Mouse (Mus musculus): ENCODE data around the gene Lgr5.

Gene Lgr5

GRCm38 (mm10) chr10:115569712-115570491 lies 17.7 kb downstream of the Lgr5 start, which contains the start of gene A930009A15Rik:
A930009A15Rik (plus strand) TSS chr10:115569986.
- DNase-seq: no peak

- no peak for DNase-seq
These were observed 23.6 kb downstream of the Lgr5 start for GRCm38 (mm10) chr10:115563961-115564360.

DNA sequence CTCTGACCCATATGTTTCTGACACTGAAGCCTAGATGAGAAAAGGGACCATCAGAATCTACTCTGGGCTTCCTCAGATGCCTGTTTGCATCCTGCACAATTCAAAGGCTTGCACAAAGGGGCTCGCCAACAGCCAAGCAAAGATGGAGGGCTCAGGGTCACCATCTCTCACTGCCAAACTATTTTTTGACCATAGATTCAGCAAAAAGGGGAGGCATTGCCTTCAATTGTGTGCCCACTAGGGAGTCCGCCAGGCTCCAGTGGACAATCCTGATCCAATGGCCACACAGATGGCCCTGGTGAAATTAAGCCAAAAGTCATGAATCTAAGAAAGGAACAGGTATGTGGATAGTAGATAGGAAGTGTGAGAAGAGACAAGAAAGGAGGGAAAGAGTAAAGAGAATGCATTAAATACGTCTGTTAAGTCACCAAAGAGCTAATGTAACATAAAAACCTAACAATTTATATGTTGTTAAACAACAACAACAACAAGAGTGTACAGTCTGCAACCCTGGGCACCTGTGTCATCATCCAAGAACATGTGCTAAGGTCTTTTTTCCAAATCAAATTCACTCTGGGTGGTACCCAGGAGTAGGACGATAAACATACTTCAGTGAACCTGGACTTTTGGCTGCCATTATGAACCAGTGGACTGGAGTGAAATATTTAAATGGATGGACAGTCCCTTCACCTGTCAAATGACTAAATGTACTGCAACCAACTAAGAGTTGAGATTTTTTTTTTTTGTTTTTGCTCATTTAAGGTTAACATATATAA lies 24.5 kb downstream of the Lgr5 start:
- DNase-seq: no peak

DNA sequence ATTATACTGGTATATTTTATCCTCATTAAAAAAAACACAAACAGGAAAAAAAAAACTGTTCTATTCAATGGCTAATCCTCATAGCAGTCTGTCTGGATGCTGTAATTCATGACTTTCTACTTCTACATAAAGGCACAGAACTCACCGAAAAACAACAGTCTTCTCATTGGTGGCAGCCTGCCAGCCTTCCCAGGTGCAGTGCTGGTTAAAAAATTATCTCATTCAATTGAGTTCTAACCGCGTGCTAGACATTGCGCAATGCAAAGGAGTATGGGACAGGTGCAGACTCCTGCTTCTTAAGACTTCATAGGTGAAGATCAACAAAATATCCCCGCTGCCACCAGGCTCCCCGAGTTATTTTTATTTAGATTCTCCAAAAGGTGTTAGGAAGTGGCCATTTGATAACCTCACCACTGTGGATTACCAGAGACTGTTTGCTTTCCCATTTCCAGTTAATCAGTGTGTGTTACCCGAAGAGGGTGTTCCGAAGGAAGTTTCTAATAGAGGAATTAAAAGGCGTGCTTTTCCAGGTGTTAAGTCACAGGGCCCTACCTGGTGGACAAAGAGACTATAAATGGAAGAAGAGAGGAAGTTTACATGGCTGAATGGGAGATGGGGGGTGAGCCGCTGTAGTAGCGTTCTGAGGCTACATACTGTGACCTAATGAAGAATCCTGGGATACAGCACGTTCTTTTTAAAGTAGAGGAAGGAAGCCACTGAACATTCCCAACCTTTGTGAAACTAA lies 26.3 kb downstream of the Lgr5 start:
- DNase-seq: peak; percentile 53

DNA sequence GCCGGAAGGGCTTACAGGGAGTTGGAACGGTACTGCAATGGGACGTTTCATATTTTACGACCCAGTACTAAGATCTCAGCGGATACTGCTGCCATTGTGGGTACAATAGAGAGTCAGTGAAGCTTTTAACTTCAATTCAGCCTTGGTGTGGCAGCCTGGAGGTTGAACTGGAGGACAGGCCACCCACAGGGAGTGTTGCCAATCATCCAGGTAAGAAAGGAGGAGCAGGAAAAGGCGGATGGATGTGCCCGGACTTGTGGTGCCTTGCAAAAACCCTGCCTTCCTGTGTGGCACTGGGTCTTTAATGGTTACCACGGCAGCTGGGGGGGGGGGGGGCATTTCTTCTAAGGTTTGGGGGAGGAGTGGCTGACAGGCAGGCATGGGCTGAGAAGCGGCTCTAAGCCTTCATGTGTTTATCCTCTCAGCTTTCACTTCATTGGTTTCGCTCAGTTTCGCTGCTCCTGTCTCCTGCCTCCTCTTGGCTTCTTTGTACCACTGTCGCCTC lies 30.8 kb downstream of the Lgr5 start:
- no peak for DNase-seq

GRCm38 (mm10) chr10:115555191-115555765 lies 32.3 kb downstream of the Lgr5 start:
- no peak for DNase-seq

DNA sequence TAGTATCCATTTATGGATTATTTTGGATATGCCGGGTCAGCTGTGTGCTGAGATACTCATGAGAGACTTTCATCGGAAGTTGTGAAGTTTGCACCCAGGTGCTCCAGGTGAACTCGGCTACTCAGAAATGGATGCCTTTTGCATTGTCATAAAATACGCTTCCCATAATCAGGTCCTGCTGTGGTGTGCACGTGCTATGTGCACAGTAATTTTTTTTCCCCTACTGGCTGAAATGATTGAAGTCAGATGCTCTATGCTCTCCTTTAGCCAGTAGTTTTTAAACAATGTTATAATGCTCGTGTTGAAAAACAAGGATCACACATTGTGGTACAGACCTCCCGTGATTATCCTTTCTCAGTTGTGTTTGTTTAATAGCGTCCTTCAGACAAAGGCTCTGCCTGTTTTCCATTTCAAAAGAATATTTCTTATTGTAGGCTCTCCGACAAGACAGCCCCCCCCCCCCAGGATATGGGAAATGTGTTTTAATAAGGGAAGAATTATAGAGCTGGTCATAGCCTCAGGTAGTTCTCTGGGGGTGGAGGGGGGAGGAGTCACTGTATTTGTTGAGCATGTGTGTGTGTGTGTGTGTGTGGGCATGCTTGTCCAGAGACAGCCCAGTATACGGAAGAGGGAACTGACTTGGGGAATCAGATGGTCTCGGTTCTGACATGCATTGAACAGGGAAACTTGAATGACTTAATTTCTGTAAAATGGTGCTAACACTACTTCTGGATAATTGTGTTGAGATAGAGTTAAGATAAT lies 34.0 kb downstream of the Lgr5 start:
- no peak for DNase-seq

DNA sequence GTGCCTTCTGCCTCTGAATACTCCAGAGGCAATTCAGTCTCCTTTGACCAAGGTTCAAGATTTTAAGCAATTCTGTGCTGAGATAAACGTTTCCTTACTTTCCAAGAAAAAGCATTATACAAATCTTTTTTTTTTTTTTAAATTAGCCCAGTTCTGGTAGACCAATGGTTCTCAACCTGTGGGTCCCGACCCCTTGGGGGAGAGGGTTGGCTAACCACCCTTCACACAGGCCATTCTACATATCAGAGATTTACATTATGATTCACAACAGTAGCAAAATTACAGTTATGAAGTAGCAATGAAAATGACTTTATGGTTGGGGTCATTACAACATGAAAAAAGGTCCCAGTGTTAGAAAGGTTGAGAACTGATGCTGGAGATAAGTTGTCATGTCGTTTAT lies 36.5 kb downstream of the Lgr5 start:
- DNase-seq: no peak

- DNase-seq: no peak
These were observed 37.3 kb downstream of the Lgr5 start for GRCm38 (mm10) chr10:115550253-115550652.

- DNase-seq: no peak
These were observed 44.7 kb downstream of the Lgr5 start for GRCm38 (mm10) chr10:115542917-115543316.

DNA sequence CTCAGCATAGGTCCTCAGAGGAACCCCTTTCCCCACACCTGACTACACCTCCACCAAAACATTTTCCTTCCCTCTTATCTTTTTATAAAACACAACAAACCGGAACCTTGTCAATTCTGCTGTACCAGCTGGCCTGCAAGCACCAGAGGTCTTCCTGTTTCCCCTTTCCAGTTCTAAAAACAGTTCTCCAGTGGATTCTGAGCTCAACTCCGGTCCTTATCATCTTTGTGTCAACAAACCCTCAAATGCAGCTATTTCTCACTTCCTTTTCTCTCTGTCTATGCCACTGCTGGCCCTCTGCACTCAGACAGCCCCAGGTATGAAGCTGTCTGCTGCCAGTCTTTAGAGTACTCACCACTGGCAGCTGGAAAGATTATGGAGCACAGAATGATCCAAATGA lies 56.8 kb downstream of the Lgr5 start:
- DNase-seq: no peak

DNA sequence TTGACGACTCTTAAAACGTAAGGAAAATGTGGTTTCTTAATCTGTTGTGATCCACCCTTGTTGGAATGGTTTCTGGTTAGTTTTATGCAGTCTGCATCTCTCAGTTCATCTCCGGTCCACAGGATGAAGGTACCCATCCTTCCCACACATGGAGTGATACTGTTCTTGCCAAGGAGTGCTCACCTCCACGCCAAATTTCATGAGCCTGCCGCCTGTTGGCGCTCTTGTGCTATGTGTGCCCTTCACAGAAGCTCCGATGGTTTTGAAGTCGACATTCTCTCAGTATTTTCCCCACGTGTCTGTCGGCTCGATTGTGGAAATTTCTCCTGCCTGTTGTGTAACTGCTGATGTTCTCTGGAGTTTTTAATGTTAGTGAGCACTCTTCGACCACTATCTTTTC lies 57.8 kb downstream of the Lgr5 start:
- no peak for DNase-seq

DNA sequence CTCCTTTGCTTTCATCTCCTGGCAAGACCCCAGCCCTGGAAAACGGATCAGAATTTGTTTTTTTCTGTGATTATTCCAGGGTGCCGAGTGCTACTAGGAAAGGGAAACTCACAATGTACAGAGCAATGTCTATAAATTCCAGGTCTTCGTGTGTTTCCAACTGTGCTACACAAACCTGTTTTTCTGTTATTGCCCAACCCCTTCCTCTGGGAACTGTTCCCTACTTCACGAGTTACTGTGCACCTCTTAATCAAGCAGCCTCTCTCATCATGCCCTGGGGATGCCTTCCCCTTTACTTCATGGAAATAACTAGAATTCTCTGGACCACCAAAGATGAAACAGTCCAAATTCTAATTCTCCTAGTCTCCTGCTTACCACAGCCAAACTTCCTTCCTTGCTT lies 58.7 kb downstream of the Lgr5 start:
- DNase-seq: no peak

GRCm38 (mm10) chr10:115521081-115521451 lies 66.5 kb downstream of the Lgr5 start:
- no peak for DNase-seq

DNA sequence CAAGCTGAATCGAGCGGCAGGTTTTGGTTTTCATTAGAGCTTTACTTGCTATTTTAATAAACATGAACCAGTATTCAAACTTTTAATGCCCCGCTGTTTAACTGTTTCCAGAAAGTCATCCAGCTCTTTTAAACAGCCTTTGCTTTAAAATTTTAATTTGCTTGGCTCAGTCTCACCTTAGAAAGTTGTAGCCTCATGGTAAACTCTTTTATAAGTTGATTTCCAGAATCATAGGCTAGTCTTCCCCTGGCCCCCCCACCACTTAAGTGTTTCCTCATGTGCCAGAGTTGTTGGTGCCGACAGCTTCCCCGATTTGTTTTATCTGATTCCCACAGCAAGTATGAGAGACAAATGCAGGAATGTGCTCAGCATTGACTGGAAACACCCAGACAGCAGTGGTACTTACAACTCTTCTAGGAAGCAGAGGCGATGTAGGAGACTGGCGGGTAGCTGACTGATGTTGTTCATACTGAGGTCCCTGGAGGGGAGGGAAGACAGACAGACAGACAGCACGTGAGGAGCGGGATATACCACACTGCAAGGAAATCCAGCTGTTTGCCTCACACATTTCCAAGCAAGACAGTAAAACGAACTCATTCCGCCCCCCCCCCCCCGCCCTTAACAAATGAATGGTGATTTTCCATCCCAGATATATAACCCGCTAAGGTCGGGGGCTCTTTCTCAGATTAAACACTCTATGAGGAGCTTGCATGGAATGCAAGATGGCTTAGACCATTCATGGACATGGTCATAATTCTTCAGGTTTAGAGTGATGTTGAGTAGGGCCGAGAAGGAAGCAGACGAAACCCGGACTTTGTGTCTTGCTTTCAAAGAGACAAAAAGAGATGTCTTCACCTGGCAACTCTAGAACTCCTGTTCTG lies 67.1 kb downstream of the Lgr5 start:
- no peak for DNase-seq

GRCm38 (mm10) chr10:115518845-115519244 lies 68.7 kb downstream of the Lgr5 start:
- no peak for DNase-seq

- DNase-seq: no peak
These were observed 72.1 kb downstream of the Lgr5 start for GRCm38 (mm10) chr10:115515503-115515902.

DNA sequence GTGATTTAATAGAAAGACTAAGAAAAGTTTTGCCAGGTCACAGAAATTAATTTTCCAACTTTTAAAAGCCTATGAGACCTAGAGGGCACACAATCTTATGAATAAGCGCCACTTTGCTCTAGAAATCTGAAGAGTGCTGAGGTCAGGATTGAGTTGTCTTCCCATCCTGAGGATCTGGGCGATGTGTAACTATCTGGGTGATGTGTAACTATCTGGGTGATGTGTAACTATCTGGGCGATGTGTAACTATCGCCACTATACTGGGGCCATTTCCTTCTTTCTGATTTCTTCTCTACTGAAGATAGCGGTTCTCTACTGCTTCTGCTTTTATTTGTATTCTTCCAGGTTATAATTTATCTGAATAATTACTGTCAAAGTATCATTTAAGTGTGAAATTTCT lies 76.6 kb downstream of the Lgr5 start:
- DNase-seq: no peak

DNA sequence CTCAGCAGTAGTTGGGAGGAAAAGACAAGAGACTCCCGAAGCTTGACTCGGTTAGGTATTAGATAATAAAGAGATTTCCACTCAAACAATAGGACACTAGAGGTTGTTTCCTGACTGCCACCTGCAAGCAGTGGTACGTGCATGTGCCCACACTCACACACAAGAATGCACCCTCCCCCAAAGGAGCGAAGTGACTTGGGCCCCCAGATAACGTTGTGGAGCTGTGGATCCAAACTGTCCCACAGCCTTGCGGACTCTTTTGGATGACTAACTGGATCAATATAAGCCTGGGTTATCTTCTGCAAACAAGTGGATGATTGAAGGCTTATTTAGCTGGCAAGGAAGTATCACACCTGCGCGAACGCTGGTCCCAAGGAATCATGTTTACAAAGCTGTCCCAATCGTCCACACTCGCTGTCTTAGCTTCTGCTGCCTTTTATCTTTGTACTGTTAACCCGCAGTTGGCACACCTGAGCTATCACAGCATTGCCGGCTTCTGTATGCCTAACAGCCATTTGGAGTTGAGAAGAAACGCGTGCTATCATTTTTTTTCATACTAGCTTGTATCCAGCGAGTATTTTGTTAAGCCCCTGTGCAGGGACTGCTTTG lies 81.8 kb downstream of the Lgr5 start:
- no peak for DNase-seq

DNA sequence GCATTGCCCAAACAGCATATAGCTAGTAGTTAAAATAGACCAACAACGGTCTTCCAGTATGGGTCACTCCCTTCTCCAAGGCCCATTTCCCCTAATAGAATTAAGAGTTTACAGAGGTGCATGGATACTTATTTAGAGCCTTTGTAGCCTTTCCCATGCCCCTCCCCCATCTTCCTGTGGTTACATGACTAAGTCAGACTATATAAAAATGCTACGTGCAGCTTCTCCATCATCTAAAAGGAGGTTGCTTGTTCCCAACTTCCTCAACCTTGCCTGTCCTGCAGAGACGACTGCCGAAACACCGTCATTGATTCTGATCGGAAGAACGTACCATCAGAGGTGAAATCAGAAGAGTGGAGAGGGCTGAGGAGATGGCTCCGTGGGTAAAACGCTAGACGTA lies 82.4 kb downstream of the Lgr5 start:
- no peak for DNase-seq

DNA sequence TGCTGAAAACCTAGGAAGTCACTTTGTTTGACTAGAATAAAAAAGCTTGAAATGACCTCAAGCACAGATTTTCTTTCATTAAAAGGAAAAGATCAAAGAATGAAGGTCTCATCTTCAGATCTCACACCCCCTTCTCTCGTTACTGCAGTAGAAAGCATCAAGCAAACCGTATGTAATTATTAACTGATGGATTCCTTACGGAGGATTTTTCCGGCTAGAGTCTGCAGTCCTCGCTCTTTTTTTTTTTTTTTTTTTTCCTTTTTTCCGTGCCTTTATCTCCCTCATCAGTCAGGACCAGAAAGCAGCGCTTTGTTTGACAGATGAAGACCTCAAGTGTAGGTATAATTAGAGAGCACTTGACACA lies 93.8 kb downstream of the Lgr5 start:
- no peak for DNase-seq

Measured in lung, postnatal 36 days (tissue).